Mouse (Mus musculus): ENCODE results near the gene Noxa1. TPM values are rescaled to one million over a fixed set of nuclear protein-coding genes. Genes with fewer than 3 reads are reported as not detected.

Noxa1 gene
- polyA plus RNA-seq, 1 experiment from 2014 or later: 0.69 TPM

DNA sequence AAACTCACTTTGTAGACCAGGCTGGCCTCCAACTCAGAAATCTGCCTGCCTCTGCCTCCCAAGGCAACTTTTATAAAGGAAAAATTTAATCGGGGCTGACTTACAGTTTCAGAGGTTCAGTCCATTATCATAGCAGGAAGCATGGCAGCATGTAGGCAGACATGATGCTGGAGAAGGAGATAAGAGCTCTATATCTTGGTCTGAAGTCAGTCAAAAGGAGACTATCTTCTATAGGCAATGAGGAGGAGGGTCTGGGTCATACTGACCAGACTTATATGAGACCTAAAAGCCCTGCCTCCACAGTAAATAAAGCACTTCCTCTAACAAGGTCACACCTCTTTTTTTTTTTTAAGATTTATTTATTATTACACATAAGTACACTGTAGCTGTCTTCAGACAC lies 30.7 kb downstream of the Noxa1 start:
- WGBS: 33% methylated on average over 1 of the region's 1 CpGs
- Histone ChIP-seq H3K27me3 (replicated peaks; ENCODE audit: control insufficient read depth, insufficient read depth, low read length) (no peaks in the 10 kb centered on the region), H3K27ac (ENCODE audit: low read depth, low read length) (no peak overlapping the region), H3K9ac (ENCODE audit: low read depth, low read length) (no peak overlapping the region), H3K9me3 (ENCODE audit: control insufficient read depth, low read length) (no peaks in the 10 kb centered on the region), H3K36me3 (ENCODE audit: control insufficient read depth, insufficient read depth, low read length) (no peaks in the 10 kb centered on the region), H3K4me1 (replicated peaks; ENCODE audit: control insufficient read depth, insufficient read depth, low read length) (peaks cover 2% of the 10 kb centered on the region; the same call in 1 of the 2 replicates), H3K4me2 (no peak overlapping the region), H3K4me3 (ENCODE audit: low read depth, low read length) (no peak overlapping the region)
- peak; percentile 44; the same call in 1 of the 2 replicates for ATAC-seq (replicated peaks; ENCODE audit: low FRiP score)
- no peak for DNase-seq (ENCODE audit: low spot score)

DNA sequence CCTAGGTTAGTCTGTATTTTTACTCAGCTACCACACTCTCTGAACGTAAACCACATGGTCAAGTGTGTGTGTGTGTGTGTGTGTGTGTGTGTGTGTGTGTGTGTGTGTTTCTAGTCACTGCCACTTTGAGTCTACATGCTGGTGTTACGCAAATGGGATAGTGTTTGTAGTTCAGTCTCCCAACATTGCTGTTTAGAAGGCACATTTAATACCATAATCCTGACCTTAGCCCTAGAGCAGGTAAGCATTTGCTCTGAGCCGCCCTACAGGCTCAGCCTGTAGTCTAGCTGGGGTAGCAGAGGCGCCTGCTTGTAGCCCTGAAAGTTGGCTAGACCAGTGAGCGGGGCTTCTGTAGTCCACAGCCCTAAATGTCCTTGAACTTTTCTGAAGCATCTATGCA lies 31.4 kb downstream of the Noxa1 start:
- Histone ChIP-seq H3K9ac (ENCODE audit: low read depth, low read length) (no peak overlapping the region), H3K27me3 (replicated peaks; ENCODE audit: control insufficient read depth, insufficient read depth, low read length) (no peaks in the 10 kb centered on the region), H3K4me2 (no peak overlapping the region), H3K9me3 (ENCODE audit: control insufficient read depth, low read length) (no peaks in the 10 kb centered on the region), H3K27ac (ENCODE audit: low read depth, low read length) (no peak overlapping the region), H3K36me3 (ENCODE audit: control insufficient read depth, insufficient read depth, low read length) (no peaks in the 10 kb centered on the region), H3K4me1 (replicated peaks; ENCODE audit: control insufficient read depth, insufficient read depth, low read length) (peaks cover 8% of the 10 kb centered on the region; the same call in 1 of the 2 replicates), H3K4me3 (ENCODE audit: low read depth, low read length) (no peak overlapping the region)
- no peak for ATAC-seq (replicated peaks; ENCODE audit: low FRiP score)
- DNase-seq (ENCODE audit: low spot score): no peak
- WGBS: 85% methylated on average over 5 of the region's 5 CpGs

DNA sequence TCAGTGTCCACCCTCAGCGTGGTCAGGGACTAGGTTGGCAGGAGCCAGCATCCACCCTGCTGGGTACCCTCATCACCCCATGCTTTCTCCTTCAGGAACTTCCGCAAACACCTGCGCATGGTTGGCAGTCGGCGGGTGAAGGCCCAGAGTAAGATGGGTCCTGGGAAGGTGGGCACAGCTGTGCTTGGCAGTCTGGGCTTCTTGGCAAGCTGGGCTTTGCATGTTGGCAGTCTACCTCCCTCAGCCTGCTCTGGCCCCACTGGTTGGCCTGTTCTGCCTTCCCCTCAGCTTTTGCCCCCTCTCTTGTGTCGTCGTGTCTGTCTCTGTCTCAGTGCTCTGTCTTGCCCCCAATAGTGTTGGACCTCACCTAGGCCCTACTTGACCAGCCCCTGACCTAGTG lies 36.0 kb downstream of the Noxa1 start:
- H3K27me3 ChIP-seq (replicated peaks; ENCODE audit: control insufficient read depth, insufficient read depth, low read length): no peaks in the 10 kb centered on the region
- no peak overlapping the region for H3K27ac ChIP-seq (ENCODE audit: low read depth, low read length)
- no peak overlapping the region for H3K4me2 ChIP-seq
- peaks cover 31% of the 10 kb centered on the region for H3K4me1 ChIP-seq (replicated peaks; ENCODE audit: control insufficient read depth, insufficient read depth, low read length)
- no peak overlapping the region for H3K9ac ChIP-seq (ENCODE audit: low read depth, low read length)
- DNase-seq (ENCODE audit: low spot score) (no peak), ATAC-seq (replicated peaks; ENCODE audit: low FRiP score) (no peak)
- 90% methylated on average over 7 of the region's 7 CpGs for WGBS
- peaks cover 4% of the 10 kb centered on the region; the same call in 1 of the 2 replicates for H3K36me3 ChIP-seq (ENCODE audit: control insufficient read depth, insufficient read depth, low read length)
- no peak overlapping the region for H3K4me3 ChIP-seq (ENCODE audit: low read depth, low read length)
- no peaks in the 10 kb centered on the region for H3K9me3 ChIP-seq (ENCODE audit: control insufficient read depth, low read length)

DNA sequence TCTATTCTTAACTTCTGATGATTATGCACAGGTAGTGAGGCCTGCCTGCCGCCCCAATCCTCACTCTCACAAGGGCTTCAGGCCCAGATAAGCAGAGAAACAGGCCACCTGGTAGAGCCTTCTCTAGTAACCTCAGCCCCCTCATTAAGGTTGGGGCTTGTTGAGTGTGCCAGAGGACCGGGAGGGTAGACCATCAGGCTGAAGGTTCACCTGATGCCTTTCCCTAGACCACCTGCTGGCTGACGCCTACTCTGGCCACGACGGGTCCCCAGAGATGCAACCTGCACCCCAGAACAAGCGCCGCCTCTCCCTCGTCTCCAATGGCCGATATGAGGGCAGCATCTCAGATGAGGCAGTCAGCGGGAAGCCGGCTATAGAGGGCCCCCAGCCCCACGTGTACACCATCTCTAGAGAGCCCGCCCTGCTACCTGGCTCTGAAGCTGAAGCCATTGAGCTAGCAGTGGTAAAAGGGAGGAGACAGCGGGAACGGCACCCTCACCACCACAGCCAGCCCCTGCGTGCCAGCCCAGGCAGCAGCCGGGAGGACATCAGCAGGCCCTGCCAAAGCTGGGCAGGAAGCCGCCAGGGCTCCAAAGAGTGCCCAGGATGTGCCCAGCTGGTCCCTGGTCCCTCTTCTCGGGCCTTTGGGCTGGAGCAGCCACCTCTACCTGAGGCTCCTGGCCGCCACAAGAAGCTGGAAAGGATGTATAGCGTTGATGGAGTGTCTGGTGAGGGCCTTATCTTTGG lies 39.4 kb downstream of the Noxa1 start:
- Histone ChIP-seq H3K36me3 (ENCODE audit: control insufficient read depth, insufficient read depth, low read length) (peaks cover 4% of the 10 kb centered on the region; the same call in 1 of the 2 replicates), H3K9me3 (ENCODE audit: control insufficient read depth, low read length) (no peaks in the 10 kb centered on the region), H3K4me2 (peak overlapping the region; percentile 92), H3K4me1 (replicated peaks; ENCODE audit: control insufficient read depth, insufficient read depth, low read length) (peaks cover 32% of the 10 kb centered on the region), H3K27ac (ENCODE audit: low read depth, low read length) (no peak overlapping the region; the same call in 1 of the 2 replicates), H3K4me3 (ENCODE audit: low read depth, low read length) (peak overlapping the region; percentile 69; the same call in 1 of the 2 replicates), H3K9ac (ENCODE audit: low read depth, low read length) (peak overlapping the region; percentile 65; the same call in 1 of the 2 replicates), H3K27me3 (replicated peaks; ENCODE audit: control insufficient read depth, insufficient read depth, low read length) (no peaks in the 10 kb centered on the region)
- ATAC-seq (replicated peaks; ENCODE audit: low FRiP score) (no peak), DNase-seq (ENCODE audit: low spot score) (peak; percentile 32)
- WGBS: 87% methylated on average over 21 of the region's 21 CpGs

DNA sequence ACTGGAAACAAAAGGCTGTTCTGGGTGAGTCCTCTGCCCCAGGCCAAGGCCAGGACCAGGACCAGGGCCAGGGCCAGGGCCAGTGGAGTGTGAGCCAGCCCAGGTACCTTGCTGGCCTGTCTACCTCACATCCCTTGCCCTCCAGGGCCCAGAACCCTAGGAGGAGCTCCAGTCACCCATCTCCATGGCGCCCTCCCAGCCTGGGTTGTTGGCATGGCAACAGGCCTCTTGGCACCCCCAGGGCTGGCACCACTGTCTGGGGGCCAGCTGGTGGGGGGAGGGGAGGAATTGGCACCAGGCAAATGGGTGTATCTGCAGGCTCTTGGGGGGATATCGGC lies 39.9 kb downstream of the Noxa1 start:
- Histone ChIP-seq H3K4me1 (replicated peaks; ENCODE audit: control insufficient read depth, insufficient read depth, low read length) (peaks cover 32% of the 10 kb centered on the region), H3K9me3 (ENCODE audit: control insufficient read depth, low read length) (no peaks in the 10 kb centered on the region), H3K9ac (ENCODE audit: low read depth, low read length) (peak overlapping the region; percentile 65), H3K36me3 (ENCODE audit: control insufficient read depth, insufficient read depth, low read length) (peaks cover 4% of the 10 kb centered on the region; the same call in 1 of the 2 replicates), H3K4me3 (ENCODE audit: low read depth, low read length) (peak overlapping the region; percentile 69), H3K27me3 (replicated peaks; ENCODE audit: control insufficient read depth, insufficient read depth, low read length) (no peaks in the 10 kb centered on the region), H3K27ac (ENCODE audit: low read depth, low read length) (no peak overlapping the region; the same call in 1 of the 2 replicates), H3K4me2 (peak overlapping the region; percentile 92)
- WGBS: 66% methylated on average over 2 of the region's 2 CpGs
- DNase-seq (ENCODE audit: low spot score) (peak; percentile 36), ATAC-seq (replicated peaks; ENCODE audit: low FRiP score) (no peak)

DNA sequence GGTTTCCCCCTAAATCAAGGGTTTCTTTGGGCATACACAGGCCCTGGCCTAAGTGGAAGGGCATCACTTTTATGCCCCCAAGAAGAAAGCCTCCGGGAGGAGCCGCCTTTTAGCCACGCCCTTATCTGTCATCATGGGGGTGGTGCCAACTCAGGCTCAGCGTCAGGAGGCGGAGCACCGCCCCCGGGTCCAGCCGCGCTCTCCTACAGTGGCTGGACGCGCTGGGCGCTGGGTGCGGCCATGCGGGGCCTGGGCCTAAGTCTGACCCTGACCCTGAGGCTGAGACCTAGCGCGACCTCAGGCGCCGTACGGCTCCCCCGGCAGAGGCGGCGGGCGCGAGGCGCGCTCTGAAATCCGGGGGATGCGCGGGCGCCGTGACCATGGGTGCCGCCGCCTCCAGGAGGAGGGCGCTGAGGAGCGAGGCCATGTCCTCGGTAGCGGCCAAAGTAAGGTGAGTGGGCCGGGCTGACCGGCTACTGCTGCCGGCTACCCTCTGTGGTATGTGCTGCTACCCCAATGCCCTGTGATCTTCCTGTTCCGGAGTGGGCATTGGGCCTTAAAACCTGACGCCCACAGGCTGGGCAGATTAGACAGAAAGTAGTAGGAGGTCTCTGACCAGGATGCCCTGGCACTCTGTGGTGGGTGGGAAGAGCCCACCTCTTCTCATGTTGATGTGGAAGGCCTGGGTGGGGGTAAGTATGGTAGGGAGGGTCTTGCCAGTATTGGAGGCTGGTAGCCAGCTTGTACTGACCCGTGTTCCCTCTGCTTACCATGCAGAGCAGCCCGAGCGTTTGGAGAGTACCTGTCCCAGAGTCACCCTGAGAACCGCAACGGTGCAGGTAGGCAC lies 40.5 kb downstream of the Noxa1 start, which contains the start of gene Nsmf:
TSS of gene Nsmf (plus strand) at position 135 of the 847 bp plus-strand sequence.
- H3K4me2 ChIP-seq: peak within 1 kb of the TSS; percentile 92
- H3K9ac ChIP-seq (ENCODE audit: low read depth, low read length): peak within 1 kb of the TSS; percentile 65
- no peaks in the 10 kb centered on the region for H3K27me3 ChIP-seq (replicated peaks; ENCODE audit: control insufficient read depth, insufficient read depth, low read length)
- peaks cover 31% of the 10 kb centered on the region for H3K4me1 ChIP-seq (replicated peaks; ENCODE audit: control insufficient read depth, insufficient read depth, low read length)
- DNase-seq (ENCODE audit: low spot score) (peak; percentile 83), ATAC-seq (replicated peaks; ENCODE audit: low FRiP score) (peak; percentile 89)
- no peak within 1 kb of the TSS for H3K27ac ChIP-seq (ENCODE audit: low read depth, low read length)
- peak within 1 kb of the TSS; percentile 69 for H3K4me3 ChIP-seq (ENCODE audit: low read depth, low read length)
- peaks cover 4% of the 10 kb centered on the region; the same call in 1 of the 2 replicates for H3K36me3 ChIP-seq (ENCODE audit: control insufficient read depth, insufficient read depth, low read length)
- 6% methylated on average over 47 of the region's 47 CpGs for whole genome bisulfite sequencing
- no peaks in the 10 kb centered on the region for H3K9me3 ChIP-seq (ENCODE audit: control insufficient read depth, low read length)

DNA sequence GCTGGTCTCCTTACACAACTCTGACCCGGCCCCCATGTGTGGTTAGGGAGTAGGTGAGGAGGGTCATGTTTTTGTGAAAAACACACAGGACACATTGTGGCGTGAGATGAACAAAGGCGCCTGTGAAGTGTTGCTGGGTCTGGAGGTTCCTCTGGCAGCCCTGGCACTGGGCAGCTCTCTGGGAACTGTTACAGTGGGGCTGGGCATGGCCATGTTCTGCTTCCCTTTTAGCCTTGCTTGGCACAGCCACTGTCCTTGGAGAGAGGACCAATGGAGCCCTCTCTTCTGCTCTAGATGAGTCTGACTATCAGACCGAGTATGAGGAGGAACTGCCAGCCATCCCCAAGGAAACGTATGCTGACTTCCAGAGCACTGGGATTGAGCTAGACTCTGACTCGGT lies 41.8 kb downstream of the Noxa1 start:
- H3K4me2 ChIP-seq: no peak overlapping the region
- H3K36me3 ChIP-seq (ENCODE audit: control insufficient read depth, insufficient read depth, low read length): peaks cover 4% of the 10 kb centered on the region; the same call in 1 of the 2 replicates
- ATAC-seq (replicated peaks; ENCODE audit: low FRiP score) (no peak), DNase-seq (ENCODE audit: low spot score) (no peak)
- H3K9me3 ChIP-seq (ENCODE audit: control insufficient read depth, low read length): no peaks in the 10 kb centered on the region
- H3K27ac ChIP-seq (ENCODE audit: low read depth, low read length): no peak overlapping the region
- no peak overlapping the region for H3K4me3 ChIP-seq (ENCODE audit: low read depth, low read length)
- H3K27me3 ChIP-seq (replicated peaks; ENCODE audit: control insufficient read depth, insufficient read depth, low read length): no peaks in the 10 kb centered on the region
- H3K4me1 ChIP-seq (replicated peaks; ENCODE audit: control insufficient read depth, insufficient read depth, low read length): peaks cover 21% of the 10 kb centered on the region
- WGBS: 90% methylated on average over 6 of the region's 6 CpGs
- H3K9ac ChIP-seq (ENCODE audit: low read depth, low read length): no peak overlapping the region

DNA sequence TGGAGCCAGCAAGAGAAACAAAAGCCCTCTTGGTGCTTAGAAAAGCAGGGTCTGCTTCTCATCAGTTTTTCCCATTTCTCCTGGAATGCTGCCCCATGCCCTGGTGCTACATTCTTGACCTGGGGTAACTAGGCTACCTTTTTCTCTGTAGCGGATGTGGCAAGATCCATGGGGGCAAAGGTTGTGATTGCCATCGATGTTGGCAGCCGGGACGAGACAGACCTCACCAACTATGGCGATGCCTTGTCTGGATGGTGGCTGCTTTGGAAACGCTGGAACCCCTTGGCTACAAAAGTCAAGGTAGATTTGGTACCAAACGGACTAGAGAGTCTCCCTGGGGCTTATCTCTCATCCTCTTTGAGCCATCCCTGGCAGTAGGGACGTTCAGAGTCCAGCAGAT lies 43.5 kb downstream of the Noxa1 start:
- Histone ChIP-seq H3K4me3 (ENCODE audit: low read depth, low read length) (no peak overlapping the region), H3K4me2 (no peak overlapping the region), H3K36me3 (ENCODE audit: control insufficient read depth, insufficient read depth, low read length) (no peaks in the 10 kb centered on the region), H3K9ac (ENCODE audit: low read depth, low read length) (no peak overlapping the region), H3K27ac (ENCODE audit: low read depth, low read length) (no peak overlapping the region), H3K4me1 (replicated peaks; ENCODE audit: control insufficient read depth, insufficient read depth, low read length) (peaks cover 11% of the 10 kb centered on the region), H3K27me3 (replicated peaks; ENCODE audit: control insufficient read depth, insufficient read depth, low read length) (no peaks in the 10 kb centered on the region), H3K9me3 (ENCODE audit: control insufficient read depth, low read length) (no peaks in the 10 kb centered on the region)
- WGBS: 88% methylated on average over 8 of the region's 8 CpGs
- no peak for DNase-seq (ENCODE audit: low spot score)
- no peak for ATAC-seq (replicated peaks; ENCODE audit: low FRiP score)
